Mouse (Mus musculus) limb, embryonic 12.5 days (tissue): ENCODE results near the gene Dusp15. TPM values are rescaled to one million over a fixed set of nuclear protein-coding genes. Genes with fewer than 3 reads are reported as not detected.
A peak's percentile ranks its signal among the peaks of the same experiment; 100 is the strongest.

Source experiments
- ATAC-seq: fragments of 200-750 bp; cut with Nextera tagmentation; 2 replicates; pipeline ENCODE4 v1.8.0; 2017; ENCODE audit warnings: low read depth, moderate TSS enrichment; ENCODE audit not compliant: insufficient number of reproducible peaks, insufficient read depth, low FRiP score, low TSS enrichment
- H3K27ac ChIP-seq: fragments of 300-500 bp; sonication (generic); 2 replicates; pipeline ENCODE4 v1.5.1; 2016; ENCODE audit warnings: mild to moderate bottlenecking, moderate library complexity
- H3K27me3 ChIP-seq: fragments of 300-500 bp; sonication (generic); 2 replicates; pipeline ENCODE4 v1.6.1; 2016; ENCODE audit warnings: mild to moderate bottlenecking, moderate library complexity
- H3K36me3 ChIP-seq: fragments of 300-500 bp; sonication (generic); 2 replicates; pipeline ENCODE4 v1.6.1; 2016; ENCODE audit warnings: mild to moderate bottlenecking, moderate library complexity
- H3K4me1 ChIP-seq: fragments of 300-500 bp; sonication (generic); replicated peaks from 2 replicates; pipeline ENCODE4 v1.6.1; 2016
- H3K4me2 ChIP-seq: fragments of 300-500 bp; sonication (generic); 2 replicates; pipeline ENCODE4 v1.6.1; 2016; ENCODE audit warnings: mild to moderate bottlenecking, moderate library complexity
- H3K4me3 ChIP-seq: fragments of 300-500 bp; sonication (generic); replicated peaks from 2 replicates; pipeline ENCODE4 v1.5.1; 2016; ENCODE audit warnings: mild to moderate bottlenecking
- H3K9ac ChIP-seq: fragments of 300-500 bp; sonication (generic); replicated peaks from 2 replicates; pipeline ENCODE4 v1.6.1; 2016; ENCODE audit warnings: mild to moderate bottlenecking, moderate library complexity
- H3K9me3 ChIP-seq: fragments of 300-500 bp; sonication (generic); 2 replicates; pipeline ENCODE4 v1.6.1; 2016; ENCODE audit warnings: mild to moderate bottlenecking, moderate library complexity
- WGBS: fragments of 180-500 bp; shearing (Covaris S2); methylation state at CpG from one replicate; pipeline ENCODE4 v1.1.7; 2016; 5-methylcytosine and 5-hydroxymethylcytosine counted together
- polyA plus RNA-seq: library from polyadenylated mRNA; unstranded; fragments of >200 nt; fragmentation: Nextera tagmentation; extraction: Ambion mirVana; gene quantifications from 2 replicates; pipeline ENCODE4 v1.2.1, GENCODE M21; 2016

The Dusp15 gene
- polyA plus RNA-seq = 0.60 and 1.00 TPM in 2 replicates

DNA sequence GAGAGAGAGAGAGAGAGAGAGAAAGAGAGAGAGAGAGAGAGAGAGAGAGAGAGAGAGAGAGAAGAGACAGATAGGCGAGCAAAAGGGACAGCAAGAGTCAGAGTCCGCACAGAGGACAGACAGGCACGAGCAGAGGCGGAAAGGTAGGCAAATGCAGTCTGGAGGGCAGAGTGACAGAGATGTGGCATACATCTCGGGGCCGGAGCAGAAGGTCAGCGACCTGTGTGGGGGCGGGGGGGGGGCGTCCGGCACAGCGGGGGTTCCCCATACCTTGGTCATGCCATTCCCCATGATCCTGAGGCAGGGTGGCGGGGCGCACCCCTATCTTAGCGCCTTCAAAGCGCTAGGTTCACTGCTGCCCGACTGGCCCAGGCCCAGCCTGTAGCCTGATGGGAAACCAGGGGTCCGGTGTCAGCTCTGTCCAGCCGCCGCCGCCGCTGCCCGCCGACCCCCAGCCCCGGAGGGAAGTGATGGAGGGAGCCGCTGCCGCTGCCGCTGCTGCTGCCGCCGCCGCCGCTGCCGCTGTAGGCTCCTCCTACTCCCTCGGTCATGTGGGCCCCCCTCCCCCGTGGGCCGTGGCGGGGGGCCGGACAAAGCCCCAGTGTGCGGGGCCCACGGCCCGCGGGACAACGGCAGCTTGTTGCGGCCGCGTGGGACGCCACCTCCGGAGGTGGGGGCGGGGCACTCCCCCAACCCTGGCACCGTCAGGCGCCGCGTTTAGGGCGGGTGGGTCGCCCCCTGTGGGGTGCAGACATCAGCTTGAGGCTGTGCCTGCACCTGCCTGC lies at the start of gene Dusp15:
Dusp15 (minus strand) TSS at position 634 of the 785 bp plus-strand sequence.
- Histone ChIP-seq H3K9ac (peak within 1 kb of the TSS; percentile 79), H3K9me3 (no peaks in the 10 kb centered on the region), H3K4me3 (peak within 1 kb of the TSS; percentile 71), H3K4me2 (peak within 1 kb of the TSS; percentile 96), H3K4me1 (peaks cover 24% of the 10 kb centered on the region), H3K36me3 (no peaks in the 10 kb centered on the region), H3K27me3 (peaks cover 69% of the 10 kb centered on the region), H3K27ac (no peak within 1 kb of the TSS)
- WGBS = under 1% methylated on average over 51 of the region's 54 CpGs
- ATAC-seq = no peak

DNA sequence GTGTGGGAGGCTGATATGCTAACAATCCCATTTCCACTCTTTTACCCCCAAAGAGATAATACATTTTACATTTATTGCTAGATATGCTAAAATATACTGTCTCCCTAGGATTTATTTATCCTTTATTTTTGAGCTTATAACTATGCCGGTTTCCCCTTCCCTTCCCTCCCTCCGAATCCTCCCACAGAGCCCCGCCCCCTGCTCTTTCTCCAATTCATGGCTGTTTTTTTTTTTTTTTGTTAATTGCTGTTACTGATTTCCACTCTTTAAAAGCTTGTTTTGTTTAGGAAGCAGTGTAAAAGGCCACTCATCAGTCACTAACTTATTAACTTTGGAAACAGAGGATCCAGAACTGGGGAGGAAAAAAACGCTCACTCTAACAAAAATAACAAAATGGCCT lies 45.5 kb upstream of the Dusp15 start:
- Histone ChIP-seq H3K9ac (no peak overlapping the region), H3K4me1 (no peaks in the 10 kb centered on the region), H3K27me3 (peaks cover 3% of the 10 kb centered on the region; the same call in 1 of the 2 replicates), H3K36me3 (no peaks in the 10 kb centered on the region), H3K27ac (no peak overlapping the region), H3K4me3 (no peak overlapping the region), H3K9me3 (no peaks in the 10 kb centered on the region), H3K4me2 (no peak overlapping the region)
- WGBS = 77% methylated on average over 4 of the region's 4 CpGs
- ATAC-seq = no peak

DNA sequence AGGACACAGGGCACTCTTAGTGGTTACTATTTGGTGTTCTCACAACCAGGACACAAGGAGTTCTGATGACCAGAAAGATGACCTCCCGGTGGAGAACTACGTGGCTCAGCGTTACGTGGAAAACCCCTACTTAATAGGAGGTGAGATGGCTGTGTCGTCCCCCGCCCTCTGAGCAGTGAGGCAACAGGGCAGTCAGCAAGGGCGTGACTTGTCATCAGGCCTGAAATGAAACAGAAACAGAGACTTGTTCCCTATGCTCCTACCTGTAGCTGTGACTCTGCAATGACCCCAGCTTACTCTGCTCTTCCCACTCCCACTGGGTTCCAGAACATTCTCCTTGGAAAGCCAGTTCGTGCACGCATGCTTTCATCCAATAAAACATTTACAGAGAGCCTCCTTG lies 40.0 kb upstream of the Dusp15 start:
- Histone ChIP-seq H3K4me2 (no peak overlapping the region), H3K9me3 (no peaks in the 10 kb centered on the region), H3K4me3 (no peak overlapping the region), H3K27ac (no peak overlapping the region), H3K36me3 (no peaks in the 10 kb centered on the region), H3K27me3 (0 out of 2 replicates have a peak, but pooled peaks cover 5% of the 10 kb centered on the region), H3K9ac (no peak overlapping the region), H3K4me1 (no peaks in the 10 kb centered on the region)
- ATAC-seq = no peak
- WGBS = 78% methylated on average over 9 of the region's 9 CpGs

DNA sequence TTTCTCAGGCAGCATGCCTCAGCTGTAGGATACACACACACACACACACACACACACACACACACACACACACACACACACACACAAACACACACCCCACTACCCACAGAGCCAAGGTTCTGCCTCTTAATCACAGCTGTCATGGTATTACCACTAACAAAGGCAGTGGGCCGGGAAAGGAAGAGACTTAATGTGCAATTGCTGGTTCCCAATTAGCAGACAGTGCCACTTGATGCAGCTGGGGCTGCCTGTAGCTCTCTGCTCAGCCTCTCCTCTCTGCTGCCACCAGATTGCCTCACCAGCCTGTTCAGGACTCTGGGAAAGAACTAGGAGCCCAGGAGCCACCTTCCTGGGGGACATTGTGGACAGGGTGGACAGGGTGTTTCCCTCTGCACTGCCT lies 34.1 kb upstream of the Dusp15 start:
- 24% methylated on average over 1 of the region's 1 CpGs for WGBS
- Histone ChIP-seq H3K27me3 (0 out of 2 replicates have a peak, but pooled peaks cover 5% of the 10 kb centered on the region), H3K36me3 (no peaks in the 10 kb centered on the region), H3K9me3 (no peaks in the 10 kb centered on the region), H3K4me3 (no peak overlapping the region), H3K27ac (no peak overlapping the region), H3K4me1 (no peaks in the 10 kb centered on the region), H3K4me2 (no peak overlapping the region), H3K9ac (no peak overlapping the region)
- no peak for ATAC-seq

DNA sequence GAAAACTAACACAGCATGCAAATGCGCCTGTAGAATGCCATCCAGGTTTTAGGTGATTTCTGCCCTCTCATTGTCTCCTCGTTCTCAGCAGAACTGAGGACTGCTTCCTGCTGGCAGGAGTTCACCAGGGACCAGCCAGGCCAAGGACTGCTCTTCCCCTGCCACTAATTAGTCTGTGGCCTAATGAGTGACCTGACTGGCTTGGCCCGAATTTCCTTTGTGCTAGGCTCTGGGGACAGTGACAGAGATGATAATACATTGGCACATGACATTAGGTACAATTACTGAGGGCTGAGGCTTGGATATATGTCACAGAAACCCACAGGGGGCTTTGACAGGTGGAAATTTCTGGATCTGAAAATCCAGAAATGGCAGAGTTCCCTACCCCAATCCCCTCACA lies 25.5 kb upstream of the Dusp15 start:
- H3K4me1 ChIP-seq = no peaks in the 10 kb centered on the region
- H3K27ac ChIP-seq = no peak overlapping the region
- WGBS = 54% methylated on average over 3 of the region's 3 CpGs
- no peak overlapping the region for H3K4me3 ChIP-seq
- no peaks in the 10 kb centered on the region; the same call in 1 of the 2 replicates for H3K27me3 ChIP-seq
- no peak overlapping the region for H3K9ac ChIP-seq
- no peaks in the 10 kb centered on the region for H3K9me3 ChIP-seq
- no peak overlapping the region for H3K4me2 ChIP-seq
- H3K36me3 ChIP-seq = no peaks in the 10 kb centered on the region
- no peak for ATAC-seq

DNA sequence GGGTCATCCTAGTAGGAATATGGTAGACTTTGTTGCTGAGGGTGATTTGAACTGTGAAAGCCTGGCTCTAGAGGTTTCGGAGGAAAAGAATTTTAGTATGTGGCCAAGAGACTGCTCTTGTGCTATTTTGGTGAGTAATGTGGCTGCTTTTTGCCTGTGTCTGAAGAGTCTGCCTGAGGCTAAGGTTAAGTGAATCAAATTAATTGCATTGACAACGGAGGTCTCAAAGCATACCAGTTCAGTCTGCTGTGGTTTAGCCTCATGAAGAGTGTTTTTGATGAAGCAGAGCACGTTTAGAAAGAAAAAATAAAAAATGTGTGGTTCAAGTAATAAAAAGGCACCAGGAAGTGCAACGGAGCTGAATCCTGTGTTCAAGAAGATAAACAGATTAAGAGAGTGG lies 14.1 kb upstream of the Dusp15 start:
- Histone ChIP-seq H3K4me2 (no peak overlapping the region), H3K27me3 (no peaks in the 10 kb centered on the region), H3K36me3 (no peaks in the 10 kb centered on the region), H3K9me3 (no peaks in the 10 kb centered on the region), H3K4me1 (0 out of 2 replicates have a peak, but pooled peaks cover 2% of the 10 kb centered on the region), H3K27ac (no peak overlapping the region), H3K9ac (no peak overlapping the region), H3K4me3 (no peak overlapping the region)
- no peak for ATAC-seq
- WGBS = 72% methylated on average over 4 of the region's 4 CpGs

DNA sequence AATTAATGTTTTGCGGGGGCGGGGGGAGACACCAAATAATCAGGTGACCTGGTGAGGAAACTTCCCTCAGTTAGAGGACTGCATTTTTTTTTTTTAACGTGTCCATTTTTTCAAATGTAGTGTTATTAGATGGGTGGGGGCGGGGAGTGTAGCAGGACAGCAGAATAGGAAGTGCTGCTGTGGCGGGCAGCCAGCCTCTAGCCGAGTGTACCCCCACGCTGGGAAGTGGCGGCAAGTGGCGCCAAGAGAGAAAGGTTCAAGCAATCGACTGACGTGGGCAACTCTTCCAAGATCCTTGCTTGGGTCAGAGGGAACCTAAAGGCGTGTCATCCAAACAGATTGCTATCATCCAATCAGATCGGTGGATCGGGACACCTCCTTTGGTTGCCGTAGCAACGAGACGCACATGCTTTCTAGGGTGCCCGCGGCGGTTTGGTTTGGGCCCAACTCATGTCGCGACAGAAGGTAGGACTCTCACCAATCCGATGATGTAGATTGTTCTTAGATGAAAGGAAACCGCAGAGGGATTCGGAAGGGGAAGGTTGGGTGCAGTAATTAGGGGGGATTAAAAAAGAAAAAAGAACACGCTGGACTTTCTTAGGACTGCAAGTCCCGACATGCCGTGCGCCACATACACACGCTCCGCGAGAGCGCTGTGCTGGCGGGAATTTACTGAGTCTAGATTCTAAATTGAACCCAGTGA lies 10.7 kb upstream of the Dusp15 start, which contains the start of gene Ttll9:
Ttll9 (plus strand) TSS at position 395 of the 703 bp plus-strand sequence.
- ATAC-seq = peak; percentile 87; the same call in 1 of the 2 replicates
- Histone ChIP-seq H3K4me2 (peak within 1 kb of the TSS; percentile 65), H3K36me3 (no peaks in the 10 kb centered on the region), H3K9ac (peak within 1 kb of the TSS; percentile 63), H3K27me3 (peaks cover 7% of the 10 kb centered on the region), H3K27ac (no peak within 1 kb of the TSS), H3K4me3 (peak within 1 kb of the TSS; percentile 41), H3K9me3 (no peaks in the 10 kb centered on the region), H3K4me1 (0 out of 2 replicates have a peak, but pooled peaks cover 2% of the 10 kb centered on the region)
- 2% methylated on average over 34 of the region's 34 CpGs for WGBS

DNA sequence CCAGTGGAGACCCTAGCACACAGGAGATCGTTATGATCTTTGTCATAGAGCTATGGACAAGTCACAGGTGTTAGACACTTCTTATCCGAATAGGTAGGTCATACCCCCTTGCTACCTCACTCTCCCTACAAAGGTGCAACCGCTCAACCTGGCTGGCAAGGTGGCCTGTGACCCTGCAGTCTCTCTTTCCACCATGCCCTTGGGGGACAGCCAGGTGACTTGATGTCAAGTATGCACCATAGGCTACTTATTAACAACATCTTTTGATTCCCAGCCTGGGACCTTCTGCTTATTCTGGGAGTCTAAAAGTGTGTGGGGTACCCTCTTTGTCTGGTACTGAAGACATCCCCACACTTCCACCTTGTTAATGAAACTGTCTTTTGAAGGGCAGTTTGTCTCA lies 6.6 kb upstream of the Dusp15 start:
- H3K4me3 ChIP-seq = no peak overlapping the region
- WGBS = 83% methylated on average over 3 of the region's 3 CpGs
- no peak overlapping the region for H3K9ac ChIP-seq

DNA sequence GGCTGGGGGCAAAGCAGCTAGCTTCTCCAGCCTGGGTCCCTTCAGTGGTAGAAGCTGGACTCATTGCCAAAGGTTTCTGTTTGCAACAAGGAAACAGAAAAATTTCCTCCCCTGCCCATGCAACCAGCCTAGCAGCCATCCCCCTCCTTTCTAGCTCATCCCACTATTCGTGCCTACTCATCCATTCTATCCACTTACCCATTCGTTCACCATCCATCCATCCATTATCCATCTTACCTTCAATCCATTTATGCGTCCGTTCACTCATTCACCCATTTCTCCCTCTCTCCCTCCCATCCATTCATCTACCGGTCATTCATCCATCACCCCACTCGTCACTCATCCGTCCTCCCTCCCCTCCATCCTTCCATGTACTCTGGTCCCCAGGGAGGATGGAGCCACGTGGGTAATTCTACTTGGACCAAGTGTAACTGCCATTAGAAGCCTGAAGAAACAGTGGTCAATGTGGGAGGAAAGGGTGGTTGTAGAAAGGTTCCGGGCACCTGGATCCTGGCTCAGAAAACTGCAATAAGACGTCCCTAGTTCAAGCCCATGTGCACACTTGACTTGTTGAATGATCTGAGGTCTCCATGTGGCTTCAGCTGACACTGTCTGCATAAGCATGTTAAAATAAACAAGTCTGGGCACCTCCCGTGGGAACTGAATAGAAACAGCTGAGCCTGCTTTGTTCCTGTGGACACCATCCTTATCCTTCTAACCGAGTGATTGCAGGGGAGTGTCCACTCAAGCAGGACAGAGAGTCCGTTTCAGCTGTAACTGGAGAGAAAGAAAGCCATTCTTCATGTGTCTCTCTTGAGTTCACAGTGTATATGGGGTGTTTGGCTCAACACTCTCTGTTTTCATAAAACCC lies 587 bp upstream of the Dusp15 start:
- Histone ChIP-seq H3K4me1 (peaks cover 20% of the 10 kb centered on the region), H3K9ac (peak overlapping the region; percentile 79), H3K27ac (no peak overlapping the region), H3K4me3 (peak overlapping the region; percentile 71), H3K27me3 (peaks cover 67% of the 10 kb centered on the region), H3K9me3 (no peaks in the 10 kb centered on the region), H3K36me3 (no peaks in the 10 kb centered on the region), H3K4me2 (peak overlapping the region; percentile 96)
- no peak for ATAC-seq
- WGBS = 25% methylated on average over 13 of the region's 13 CpGs

More for the DNA sequence above, 6.6 kb upstream of the Dusp15 start:
- Histone ChIP-seq H3K4me1 (0 out of 2 replicates have a peak, but pooled peaks cover 2% of the 10 kb centered on the region), H3K36me3 (no peaks in the 10 kb centered on the region), H3K9me3 (no peaks in the 10 kb centered on the region), H3K27ac (no peak overlapping the region), H3K4me2 (no peak overlapping the region), H3K27me3 (peaks cover 25% of the 10 kb centered on the region)
- ATAC-seq = no peak

DNA sequence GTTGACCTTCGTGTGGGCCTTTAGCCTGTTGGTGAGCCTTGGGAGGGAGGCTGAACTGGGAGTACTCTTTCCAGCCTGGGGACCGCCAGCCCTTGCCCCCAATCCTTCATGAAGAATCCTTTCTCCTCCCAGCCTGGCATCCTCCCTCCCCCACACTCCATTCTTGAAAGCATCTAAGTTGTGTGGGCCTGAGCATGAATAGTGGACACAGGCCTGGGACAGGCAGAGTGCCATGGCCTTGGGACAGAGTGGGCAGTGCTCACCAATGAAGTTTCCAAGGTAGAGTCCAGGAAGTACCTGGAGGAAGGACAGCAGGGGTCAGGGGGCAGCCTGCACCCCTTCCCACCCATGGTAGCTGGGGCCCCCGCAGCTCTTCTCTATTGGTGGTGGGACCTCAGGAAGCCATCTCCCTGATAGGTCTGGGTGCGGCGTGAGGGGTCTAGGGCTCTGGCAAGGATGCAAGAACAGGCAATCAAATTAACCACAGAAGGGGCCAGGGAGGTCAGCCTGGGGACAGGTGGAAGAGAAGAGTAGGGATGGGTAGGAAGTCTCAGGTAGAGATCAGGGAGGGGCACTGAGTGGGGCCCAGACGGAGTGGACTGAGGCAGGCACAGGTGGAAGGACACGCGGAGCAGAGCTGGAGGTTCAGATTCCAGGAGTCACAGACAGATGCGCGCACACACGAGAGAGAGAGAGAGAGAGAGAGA lies 987 bp downstream of the Dusp15 start:
- peak overlapping the region; percentile 96 for H3K4me2 ChIP-seq
- H3K4me3 ChIP-seq = peak overlapping the region; percentile 71
- peaks cover 71% of the 10 kb centered on the region for H3K27me3 ChIP-seq
- H3K9ac ChIP-seq = no peak overlapping the region
- peaks cover 24% of the 10 kb centered on the region for H3K4me1 ChIP-seq
- no peak overlapping the region for H3K27ac ChIP-seq
- no peak for ATAC-seq
- no peaks in the 10 kb centered on the region for H3K36me3 ChIP-seq
- H3K9me3 ChIP-seq = no peaks in the 10 kb centered on the region
- WGBS = 40% methylated on average over 11 of the region's 11 CpGs
